Mouse (Mus musculus): Measurements from ENCODE around the gene Neurl2. TPM values are rescaled to one million over a fixed set of nuclear protein-coding genes. Genes with fewer than 3 reads are reported as not detected.
"Not testable (repeated sequence)": the region's sequence is repeated elsewhere in the genome, so short reads cannot be mapped to it uniquely, and the experiment has no call there.

The Neurl2 gene
- total RNA-seq, 2 experiments from 2014 or later, result 3.5 to 4.7 TPM

DNA sequence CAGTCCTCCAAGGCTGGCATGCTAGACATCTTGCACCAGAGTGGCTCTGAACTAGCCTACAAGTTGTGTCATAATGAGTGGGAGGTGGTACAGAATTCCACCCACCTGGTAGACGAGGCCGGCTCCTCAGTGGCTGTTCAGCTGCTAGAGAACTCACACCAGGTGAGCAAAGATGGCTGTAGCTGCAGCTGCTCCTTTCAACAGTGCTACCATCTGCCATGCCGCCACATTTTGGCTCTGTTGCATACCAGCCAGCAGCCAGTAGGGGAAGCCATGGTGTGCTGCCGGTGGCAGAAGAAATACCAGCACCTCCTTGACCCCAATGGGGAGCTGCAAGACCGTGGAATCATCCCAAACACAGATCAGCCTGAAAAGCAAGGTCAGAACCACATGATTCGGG lies 12.2 kb downstream of the Neurl2 start:
- DNase-seq (ENCODE audit: low spot score in 2 of 2), result no peak

GRCm38 (mm10) chr2:164817703-164818102 lies 15.6 kb downstream of the Neurl2 start:
- no peak for DNase-seq (ENCODE audit: low spot score in 2 of 2)

DNA sequence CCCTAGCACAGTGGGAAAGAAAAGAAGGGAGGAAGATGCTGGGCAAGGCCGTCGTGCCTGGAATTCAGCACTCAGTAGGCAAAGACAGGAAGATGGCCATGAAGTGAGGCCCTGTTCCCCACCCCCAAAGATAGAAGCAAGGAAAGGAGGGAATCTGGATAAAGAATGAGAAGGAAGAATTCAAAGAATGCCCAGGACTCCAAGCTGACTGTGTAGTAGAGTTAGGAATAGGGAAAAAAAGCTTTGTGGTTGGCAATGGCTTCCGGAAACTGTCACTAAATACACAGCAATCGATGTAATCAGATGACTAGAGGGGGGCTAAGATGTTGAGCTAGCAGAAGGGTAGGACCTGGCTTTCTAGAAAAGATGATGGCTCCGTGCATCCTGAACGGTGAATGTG lies 16.1 kb downstream of the Neurl2 start:
- no peak for DNase-seq (ENCODE audit: low spot score in 2 of 2)

- DNase-seq (ENCODE audit: low spot score in 2 of 2), result no peak
Observed at GRCm38 (mm10) chr2:164815821-164816220, 17.4 kb downstream of the Neurl2 start.

GRCm38 (mm10) chr2:164815348-164815747 lies 17.9 kb downstream of the Neurl2 start:
- DNase-seq (ENCODE audit: low spot score in 2 of 2), result no peak

- DNase-seq (ENCODE audit: low spot score in 2 of 2), result no peak
Observed at GRCm38 (mm10) chr2:164813557-164813956, 19.7 kb downstream of the Neurl2 start.

DNA sequence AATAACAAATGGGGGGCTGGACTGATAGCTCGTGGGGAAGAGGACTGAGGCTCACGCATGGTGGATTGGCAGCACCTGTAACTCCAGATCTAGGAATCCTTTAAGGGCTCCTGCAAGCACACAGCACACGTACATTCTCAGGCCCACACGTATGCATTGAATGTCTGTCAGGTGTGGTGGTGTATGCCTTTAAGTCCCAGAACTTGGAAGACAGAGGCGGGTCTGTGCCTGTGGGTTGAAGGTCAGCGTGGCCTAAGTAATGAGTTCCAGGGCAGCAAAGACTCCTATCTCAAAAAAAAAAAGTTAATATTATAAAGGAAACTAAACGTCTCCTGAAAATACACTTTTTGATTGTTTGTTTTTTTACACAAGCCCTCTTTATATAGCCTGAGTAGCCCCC lies 26.6 kb downstream of the Neurl2 start:
- no peak for DNase-seq (ENCODE audit: low spot score in 2 of 2)

GRCm38 (mm10) chr2:164805332-164805718 lies 27.9 kb downstream of the Neurl2 start:
- DNase-seq (ENCODE audit: low spot score in 2 of 2), result no peak

GRCm38 (mm10) chr2:164804533-164805331 lies 28.5 kb downstream of the Neurl2 start, which contains the start of the genes Acot8 and Zswim3:
Gene Acot8, minus strand, starts transcription at chr2:164804882.
Gene Zswim3, plus strand, starts transcription at chr2:164805098.
- DNase-seq (ENCODE audit: low spot score in 2 of 2), result peak; percentile 100

- DNase-seq (ENCODE audit: low spot score in 2 of 2), result no peak
Observed at GRCm38 (mm10) chr2:164803921-164804313, 29.3 kb downstream of the Neurl2 start.

GRCm38 (mm10) chr2:164803201-164803920 lies 29.9 kb downstream of the Neurl2 start:
- no peak for DNase-seq (ENCODE audit: low spot score in 2 of 2)

- no peak for DNase-seq (ENCODE audit: low spot score in 2 of 2)
Observed at GRCm38 (mm10) chr2:164800252-164801004, 32.8 kb downstream of the Neurl2 start.

- not testable (repeated sequence) for DNase-seq (ENCODE audit: low spot score in 2 of 2)
Observed at GRCm38 (mm10) chr2:164798554-164798953, 34.7 kb downstream of the Neurl2 start.

DNA sequence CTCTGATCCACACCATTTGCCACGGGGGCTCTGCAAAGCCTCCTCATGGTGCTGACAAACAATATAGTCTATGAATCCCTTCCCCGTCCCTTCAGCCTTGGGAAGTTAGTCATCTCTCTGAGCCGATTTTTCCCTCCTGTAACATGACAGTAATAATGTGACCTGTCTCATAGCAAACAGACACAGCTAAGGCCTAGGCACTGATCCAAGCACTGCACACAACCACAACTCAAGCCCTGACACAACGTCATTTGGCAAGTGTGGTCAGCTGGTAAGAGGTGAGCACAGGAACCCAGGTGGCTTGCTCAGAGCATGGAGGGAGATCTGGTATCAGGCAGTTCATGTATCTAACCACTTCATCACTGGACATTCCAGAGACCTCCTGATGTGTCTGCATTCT lies 37.4 kb downstream of the Neurl2 start:
- DNase-seq (ENCODE audit: low spot score in 2 of 2), result no peak

DNA sequence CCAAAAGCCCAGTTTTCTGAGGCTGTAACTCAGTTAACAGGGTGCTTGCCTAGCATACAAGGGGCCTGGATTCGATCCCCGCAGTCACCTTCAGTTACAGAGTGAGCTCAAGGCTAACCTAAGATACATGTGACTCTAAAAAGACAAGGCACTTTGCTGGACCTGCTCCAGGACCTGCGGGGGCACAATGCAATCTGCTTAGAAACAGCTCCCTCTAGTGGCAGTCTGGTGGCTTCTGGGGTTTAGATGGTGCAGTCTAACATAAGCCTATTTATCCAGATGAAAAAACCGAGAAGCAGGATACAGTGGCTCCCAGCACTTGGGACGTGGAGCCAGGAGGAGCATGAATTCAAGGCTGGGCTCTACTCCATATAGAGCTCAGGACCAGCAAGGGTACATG lies 39.0 kb downstream of the Neurl2 start:
- DNase-seq (ENCODE audit: low spot score in 2 of 2), result peak; percentile 80 to 88

DNA sequence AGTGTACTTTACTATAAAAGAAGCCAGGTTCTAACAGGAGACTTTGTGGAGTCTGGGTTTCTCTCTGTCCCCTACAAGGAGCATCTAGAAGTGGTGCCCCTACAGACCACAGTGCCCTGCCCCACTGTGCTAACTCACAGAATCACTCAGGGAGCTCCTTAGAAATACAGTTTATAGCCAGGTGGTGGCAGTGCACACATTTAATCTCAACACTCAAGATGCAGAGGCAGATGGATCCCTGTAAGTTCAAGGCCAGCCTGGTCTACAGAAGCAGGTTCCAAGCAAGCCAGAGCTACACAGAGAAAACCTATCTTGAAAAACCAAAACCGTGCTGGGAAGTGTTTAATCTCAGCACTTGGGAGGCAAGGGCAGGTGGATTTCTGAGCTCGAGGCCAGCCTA lies 39.5 kb downstream of the Neurl2 start:
- DNase-seq (ENCODE audit: low spot score in 2 of 2), result no peak

DNA sequence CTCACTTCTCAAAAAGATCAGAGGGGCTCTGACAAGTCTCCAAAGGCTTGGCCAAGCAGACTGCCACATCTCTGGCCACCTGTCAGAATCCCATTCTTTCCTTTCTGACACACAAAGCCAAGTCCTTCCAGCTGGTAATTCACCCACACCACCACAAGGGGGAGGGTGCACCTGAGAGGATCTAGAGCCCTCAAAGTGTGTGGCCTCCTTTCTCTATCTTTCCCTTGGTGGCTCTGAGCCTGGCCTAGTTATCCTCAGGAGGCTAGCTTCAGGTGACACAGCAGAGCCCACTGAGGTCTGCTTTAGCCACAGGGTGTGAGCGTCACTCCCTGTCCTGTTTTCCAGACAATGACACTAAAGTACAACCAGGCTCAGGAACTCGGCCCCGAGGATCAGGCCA lies 40.0 kb downstream of the Neurl2 start:
- peak; percentile 44 to 64 for DNase-seq (ENCODE audit: low spot score in 2 of 2)

- DNase-seq (ENCODE audit: low spot score in 2 of 2), result no peak
Observed at GRCm38 (mm10) chr2:164792400-164793190, 40.7 kb downstream of the Neurl2 start.

- no peak for DNase-seq (ENCODE audit: low spot score in 2 of 2)
Observed at GRCm38 (mm10) chr2:164791841-164792261, 41.4 kb downstream of the Neurl2 start.

DNA sequence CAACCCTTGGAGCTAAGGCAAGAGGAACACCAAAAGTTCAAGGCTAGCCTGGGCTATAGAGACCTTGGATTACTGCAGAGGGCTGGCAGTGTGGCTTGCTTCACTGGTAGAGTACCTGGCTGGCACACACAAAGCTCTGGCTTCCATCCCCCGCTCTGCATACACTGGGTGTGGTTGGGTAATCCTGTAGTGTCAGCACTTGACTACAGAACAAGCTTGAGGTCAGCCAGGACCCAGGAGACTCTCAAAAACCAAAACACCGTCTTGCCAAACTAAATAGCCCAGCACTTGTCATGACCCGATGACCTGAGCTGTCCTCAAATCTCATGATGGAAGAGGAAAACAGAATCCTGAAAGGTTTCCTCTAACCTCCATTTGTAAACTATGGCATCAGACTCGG lies 42.8 kb downstream of the Neurl2 start:
- no peak for DNase-seq (ENCODE audit: low spot score in 2 of 2)

DNA sequence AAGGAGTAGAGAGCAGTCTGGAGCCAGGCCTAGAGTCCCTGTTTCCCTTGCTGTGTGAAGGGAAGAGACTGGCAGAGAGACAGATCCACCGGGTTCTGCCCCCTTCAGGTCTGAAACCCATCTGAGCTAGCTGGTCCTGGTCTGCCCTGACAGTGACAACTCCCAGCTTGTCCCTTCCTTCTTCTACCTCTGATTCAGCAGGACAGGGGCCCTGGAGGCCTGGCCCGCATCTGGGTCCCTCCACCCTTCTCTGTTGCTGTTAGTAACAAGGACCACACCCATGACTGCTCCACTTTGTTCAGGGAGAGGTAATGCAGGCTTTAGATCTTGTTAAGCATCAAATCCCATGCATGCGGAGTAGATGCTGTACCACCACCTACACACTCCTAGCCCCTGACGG lies 44.8 kb downstream of the Neurl2 start:
- DNase-seq (ENCODE audit: low spot score in 2 of 2), result no peak

Data from layer of hippocampus, postnatal 10 days (tissue).